Mouse (Mus musculus) lung, embryonic 16.5 days (tissue): ENCODE data around the gene Arid1b. TPM values are rescaled to one million over a fixed set of nuclear protein-coding genes. Genes with fewer than 3 reads are reported as not detected.

Source experiments
- ATAC-seq: fragments of 200-750 bp; cut with Nextera tagmentation; 2 replicates; pipeline ENCODE4 v1.8.0; 2017; ENCODE audit warnings: low read depth, mild to moderate bottlenecking, moderate library complexity
- H3K27ac ChIP-seq: fragments of 300-500 bp; sonication (generic); 2 replicates; pipeline ENCODE4 v1.5.1; 2014; ENCODE audit warnings: mild to moderate bottlenecking, control low read depth, low read length
- H3K27me3 ChIP-seq: fragments of 300-500 bp; sonication (generic); 2 replicates; pipeline ENCODE4 v1.6.1; 2014; ENCODE audit warnings: low read depth, low read length, mixed read lengths; ENCODE audit not compliant: control insufficient read depth, insufficient read depth
- H3K36me3 ChIP-seq: fragments of 300-500 bp; sonication (generic); 2 replicates; pipeline ENCODE4 v1.6.1; 2014; ENCODE audit warnings: low read length; ENCODE audit not compliant: control insufficient read depth, insufficient read depth
- H3K4me1 ChIP-seq: fragments of 300-500 bp; sonication (generic); replicated peaks from 2 replicates; pipeline ENCODE4 v1.6.1; 2014; ENCODE audit warnings: low read length, mixed read lengths; ENCODE audit not compliant: control insufficient read depth, insufficient read depth
- H3K4me2 ChIP-seq: fragments of 300-500 bp; sonication (generic); 2 replicates; pipeline ENCODE4 v1.6.1; 2014; ENCODE audit warnings: low read depth, low read length, control low read depth
- H3K4me3 ChIP-seq: fragments of 300-500 bp; sonication (generic); 2 replicates; pipeline ENCODE4 v1.5.1; 2014; ENCODE audit warnings: mild to moderate bottlenecking, low read length, control low read depth
- H3K9ac ChIP-seq: fragments of 300-500 bp; sonication (generic); 2 replicates; pipeline ENCODE4 v1.6.1; 2014; ENCODE audit warnings: low read length, control low read depth
- H3K9me3 ChIP-seq: fragments of 300-500 bp; sonication (generic); 2 replicates; pipeline ENCODE4 v1.6.1; 2016; ENCODE audit warnings: low read length; ENCODE audit not compliant: control insufficient read depth
- WGBS: fragments of 180-500 bp; shearing (Covaris S2); extraction: QIAGEN DNeasy Blood & Tissue Kit; methylation state at CpG from one replicate; pipeline ENCODE4 v1.1.7; 2014; 5-methylcytosine and 5-hydroxymethylcytosine counted together
- polyA plus RNA-seq: library from polyadenylated mRNA; unstranded; fragments of >200 nt; fragmentation: Nextera tagmentation; extraction: Ambion mirVana; gene quantifications from 2 replicates; pipeline ENCODE4 v1.2.1, GENCODE M21; 2015

Arid1b gene
- polyA plus RNA-seq, 1 experiment from 2014 or later, result 10.2 TPM

GRCm38 (mm10) chr17:5198811-5199210 lies 204.7 kb downstream of the Arid1b start:
- no peaks in the 10 kb centered on the region for H3K36me3 ChIP-seq
- H3K27ac ChIP-seq, result no peak overlapping the region; the same call in 1 of the 2 replicates
- no peak overlapping the region for H3K4me2 ChIP-seq
- no peaks in the 10 kb centered on the region for H3K27me3 ChIP-seq
- peaks cover 34% of the 10 kb centered on the region for H3K4me1 ChIP-seq
- H3K4me3 ChIP-seq, result no peak overlapping the region
- no peak for ATAC-seq
- no peaks in the 10 kb centered on the region for H3K9me3 ChIP-seq
- WGBS, result 41% methylated on average over 4 of the region's 4 CpGs
- H3K9ac ChIP-seq, result no peak overlapping the region

GRCm38 (mm10) chr17:5200638-5201037 lies 206.5 kb downstream of the Arid1b start:
- Histone ChIP-seq H3K27ac (no peak overlapping the region), H3K4me1 (peaks cover 44% of the 10 kb centered on the region), H3K36me3 (no peaks in the 10 kb centered on the region), H3K4me2 (no peak overlapping the region), H3K4me3 (no peak overlapping the region), H3K27me3 (no peaks in the 10 kb centered on the region), H3K9ac (no peak overlapping the region), H3K9me3 (no peaks in the 10 kb centered on the region)
- 85% methylated on average over 6 of the region's 6 CpGs for WGBS
- ATAC-seq, result no peak

- peak overlapping the region; percentile 84 for H3K27ac ChIP-seq
- 28% methylated on average over 6 of the region's 6 CpGs for WGBS
- H3K36me3 ChIP-seq, result no peaks in the 10 kb centered on the region
- H3K9ac ChIP-seq, result no peak overlapping the region
- H3K4me1 ChIP-seq, result peaks cover 47% of the 10 kb centered on the region
- H3K27me3 ChIP-seq, result no peaks in the 10 kb centered on the region
- no peak overlapping the region for H3K4me3 ChIP-seq
- peak; percentile 45; the same call in 1 of the 2 replicates for ATAC-seq
- no peaks in the 10 kb centered on the region for H3K9me3 ChIP-seq
- peak overlapping the region; percentile 23; the same call in 1 of the 2 replicates for H3K4me2 ChIP-seq
Observed at GRCm38 (mm10) chr17:5201859-5202598, 207.9 kb downstream of the Arid1b start.

- H3K4me1 ChIP-seq, result peaks cover 45% of the 10 kb centered on the region
- no peaks in the 10 kb centered on the region for H3K27me3 ChIP-seq
- ATAC-seq, result peak; percentile 56
- peak overlapping the region; percentile 84 for H3K27ac ChIP-seq
- H3K36me3 ChIP-seq, result no peaks in the 10 kb centered on the region
- H3K9ac ChIP-seq, result 0 out of 2 replicates have a peak overlapping the region, but pooled peaks have one; percentile 5
- peak overlapping the region; percentile 23; the same call in 1 of the 2 replicates for H3K4me2 ChIP-seq
- no peaks in the 10 kb centered on the region for H3K9me3 ChIP-seq
- WGBS, result 61% methylated on average over 5 of the region's 5 CpGs
- H3K4me3 ChIP-seq, result no peak overlapping the region
Observed at GRCm38 (mm10) chr17:5202756-5203155, 208.6 kb downstream of the Arid1b start.

- peaks cover 38% of the 10 kb centered on the region for H3K4me1 ChIP-seq
- WGBS, result 72% methylated on average over 10 of the region's 10 CpGs
- H3K27me3 ChIP-seq, result no peaks in the 10 kb centered on the region
- H3K27ac ChIP-seq, result peak overlapping the region; percentile 41; the same call in 1 of the 2 replicates
- no peak overlapping the region for H3K4me2 ChIP-seq
- H3K36me3 ChIP-seq, result no peaks in the 10 kb centered on the region
- no peak overlapping the region for H3K4me3 ChIP-seq
- no peak overlapping the region for H3K9ac ChIP-seq
- peak; percentile 42; the same call in 1 of the 2 replicates for ATAC-seq
- no peaks in the 10 kb centered on the region for H3K9me3 ChIP-seq
Observed at GRCm38 (mm10) chr17:5203346-5204102, 209.4 kb downstream of the Arid1b start.

GRCm38 (mm10) chr17:5204103-5204665 lies 210.1 kb downstream of the Arid1b start:
- Histone ChIP-seq H3K4me1 (peaks cover 33% of the 10 kb centered on the region), H3K4me3 (no peak overlapping the region), H3K27me3 (no peaks in the 10 kb centered on the region), H3K27ac (0 out of 2 replicates have a peak overlapping the region, but pooled peaks have one; percentile 40), H3K36me3 (no peaks in the 10 kb centered on the region), H3K9me3 (no peaks in the 10 kb centered on the region), H3K4me2 (no peak overlapping the region), H3K9ac (no peak overlapping the region)
- no peak for ATAC-seq
- 84% methylated on average over 9 of the region's 9 CpGs for WGBS

DNA sequence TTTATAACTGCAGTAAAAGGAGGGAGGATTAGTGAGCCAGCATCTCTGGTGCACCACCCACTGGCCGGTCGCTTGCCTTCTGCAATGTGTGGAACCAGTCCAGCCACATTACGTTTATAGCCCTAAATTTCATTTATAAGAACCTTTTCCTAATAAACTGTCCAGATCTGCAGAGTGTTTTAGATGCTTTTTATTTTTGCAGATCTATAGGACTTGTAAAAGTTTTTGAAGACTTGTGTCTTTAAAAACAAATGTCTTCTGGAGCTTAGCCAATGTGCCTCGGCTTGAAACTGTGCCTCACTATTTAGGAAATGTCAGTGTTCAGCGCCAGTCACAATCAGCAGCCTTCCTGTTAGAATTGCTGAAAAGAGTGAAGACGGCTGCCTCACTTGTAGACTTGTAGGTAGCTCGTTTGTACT lies 211.0 kb downstream of the Arid1b start:
- H3K27ac ChIP-seq, result peak overlapping the region; percentile 31
- no peaks in the 10 kb centered on the region for H3K9me3 ChIP-seq
- 41% methylated on average over 7 of the region's 7 CpGs for WGBS
- no peaks in the 10 kb centered on the region for H3K27me3 ChIP-seq
- no peak for ATAC-seq
- no peak overlapping the region for H3K4me2 ChIP-seq
- H3K4me1 ChIP-seq, result peaks cover 33% of the 10 kb centered on the region
- no peak overlapping the region for H3K4me3 ChIP-seq
- no peaks in the 10 kb centered on the region for H3K36me3 ChIP-seq
- H3K9ac ChIP-seq, result no peak overlapping the region

- Histone ChIP-seq H3K4me3 (no peak overlapping the region), H3K27ac (peak overlapping the region; percentile 4; the same call in 1 of the 2 replicates), H3K9me3 (no peaks in the 10 kb centered on the region), H3K4me2 (no peak overlapping the region), H3K4me1 (peaks cover 42% of the 10 kb centered on the region), H3K27me3 (no peaks in the 10 kb centered on the region), H3K36me3 (no peaks in the 10 kb centered on the region), H3K9ac (no peak overlapping the region)
- WGBS, result 50% methylated on average over 9 of the region's 9 CpGs
- ATAC-seq, result peak; percentile 52
Observed at GRCm38 (mm10) chr17:5206731-5207130, 212.6 kb downstream of the Arid1b start.

DNA sequence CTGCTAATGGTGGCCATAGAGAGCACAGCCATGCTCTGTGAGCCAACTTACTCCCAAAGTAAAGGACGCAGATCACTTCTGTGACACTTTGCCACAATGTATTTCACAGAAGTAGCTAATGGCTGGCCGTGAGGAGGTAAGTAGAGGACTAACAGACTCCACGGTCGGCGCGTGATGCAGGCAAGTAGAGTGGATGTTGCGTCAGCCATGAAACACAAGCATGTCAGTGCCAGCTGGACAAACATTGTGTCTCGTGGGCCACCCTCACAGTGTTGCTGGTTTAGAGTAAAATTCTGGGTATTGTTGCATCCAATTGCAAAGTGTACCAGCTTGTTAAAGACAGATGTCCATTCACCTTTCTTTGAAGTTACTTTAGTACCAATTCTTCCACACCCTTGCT lies 213.7 kb downstream of the Arid1b start:
- H3K27me3 ChIP-seq, result no peaks in the 10 kb centered on the region
- WGBS, result 81% methylated on average over 8 of the region's 8 CpGs
- no peak overlapping the region for H3K9ac ChIP-seq
- no peak overlapping the region for H3K27ac ChIP-seq
- no peaks in the 10 kb centered on the region for H3K36me3 ChIP-seq
- H3K4me3 ChIP-seq, result no peak overlapping the region
- H3K4me2 ChIP-seq, result no peak overlapping the region
- H3K4me1 ChIP-seq, result peaks cover 43% of the 10 kb centered on the region
- no peaks in the 10 kb centered on the region for H3K9me3 ChIP-seq
- ATAC-seq, result no peak
